Mouse (Mus musculus): ENCODE results near the gene Tfdp2. TPM values are rescaled to one million over a fixed set of nuclear protein-coding genes. Genes with fewer than 3 reads are reported as not detected.

Tfdp2 gene
- total RNA-seq, 2 experiments from 2014 or later = 40.3 to 42.8 TPM

DNA sequence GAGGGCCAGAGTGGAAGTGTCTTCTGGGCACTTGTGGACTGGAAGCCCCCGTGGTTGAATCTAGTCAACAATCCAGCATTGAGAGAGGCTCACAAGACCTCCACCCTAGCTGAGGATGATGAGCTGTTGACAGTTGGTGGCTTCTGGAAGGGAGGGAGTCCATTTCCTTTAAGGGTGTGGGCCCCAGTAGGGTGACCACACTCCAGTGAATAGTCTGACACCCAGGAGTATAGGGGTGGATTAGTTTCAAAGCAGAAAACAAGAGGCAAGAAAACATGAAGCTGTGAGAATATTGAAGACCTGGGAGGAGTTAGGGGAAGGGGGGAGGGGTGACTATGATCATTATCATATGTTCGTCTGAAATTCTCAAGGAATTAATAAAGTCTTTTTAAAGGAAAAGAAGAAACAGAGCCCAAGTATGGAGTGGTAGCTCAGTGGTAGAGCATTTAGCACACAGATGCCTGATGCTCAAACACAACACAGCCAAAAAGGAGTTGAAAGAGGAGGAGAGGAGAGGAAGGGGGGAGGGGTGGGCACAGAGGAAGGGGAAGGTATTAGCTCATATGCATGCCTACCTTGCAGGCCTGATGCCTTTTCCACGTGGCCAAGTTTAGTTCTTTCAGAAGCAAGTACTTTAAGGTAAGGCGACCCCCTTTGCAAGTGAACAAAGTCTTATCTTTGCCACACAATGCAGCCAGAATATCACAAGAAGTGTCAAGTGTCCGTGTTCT lies 173.7 kb downstream of the Tfdp2 start:
- DNase-seq (ENCODE audit: low spot score) = no peak

DNA sequence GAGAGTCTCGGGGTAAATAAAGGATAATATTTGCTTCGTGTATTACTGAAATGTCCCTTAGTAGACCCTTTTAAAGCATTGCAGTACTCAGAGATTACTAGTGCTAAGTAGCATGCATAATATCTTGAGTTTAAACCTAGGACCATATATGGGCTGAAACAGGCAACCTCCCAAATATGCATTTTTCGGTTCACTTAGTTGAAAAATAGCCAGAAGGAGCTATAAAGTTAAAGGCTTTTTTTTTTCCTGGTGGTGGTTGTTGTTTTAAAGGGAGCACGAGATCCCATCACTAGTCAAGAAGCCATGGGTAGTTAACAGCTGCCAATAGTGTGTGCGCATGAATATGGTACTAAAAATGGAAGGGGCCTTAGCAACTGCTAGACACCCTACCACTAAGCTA lies 175.0 kb downstream of the Tfdp2 start:
- no peak for DNase-seq (ENCODE audit: low spot score)

Other genes with a start within 250 kb of the Tfdp2 start
- gene Xrn1, start 241.5 kb upstream of the Tfdp2 start, total RNA-seq (2021) = 1 to 10 TPM; 8.8 to 9.6 TPM
- 1 to 10 TPM; 1.0 to 1.3 TPM for gene Gk5, start 76.9 kb upstream of the Tfdp2 start, total RNA-seq (2021)
- 10 to 100 TPM; 28.9 to 32.8 TPM for gene Atp1b3, start 168.2 kb downstream of the Tfdp2 start, total RNA-seq (2021)

Measured in gastrocnemius, adult 18-20 months (tissue).